Mouse (Mus musculus) monocyte, adult 5-6 weeks (primary cell): Measurements from ENCODE around the gene Mrpl9. TPM values are rescaled to one million over a fixed set of nuclear protein-coding genes. Genes with fewer than 3 reads are reported as not detected.

ENCODE experiments used
- ATAC-seq: fragments of 153-309, 156-312 bp; replicated peaks from 2 replicates; pipeline ENCODE4 v1.8.0; 2017; ENCODE audit warnings: mild to moderate bottlenecking; ENCODE audit not compliant: low TSS enrichment, insufficient number of reproducible peaks, severe bottlenecking, poor library complexity, low FRiP score
- total RNA-seq: library from RNA; stranded (forward); fragments of 200-1000, 200-491, 200-594 nt; gene quantifications from 3 replicates; pipeline ENCODE4 v1.2.3, GENCODE M21; 2017

Gene Mrpl9
- total RNA-seq, 1 experiment from 2014 or later, result 54.6 TPM

- ATAC-seq, result no peak
Measured at GRCm38 (mm10) chr3:94459834-94460233, 16.7 kb downstream of the Mrpl9 start.

GRCm38 (mm10) chr3:94463926-94464578, 20.9 kb downstream of the Mrpl9 start:
- ATAC-seq, result no peak

GRCm38 (mm10) chr3:94465632-94466430, 22.7 kb downstream of the Mrpl9 start:
- ATAC-seq, result no peak

GRCm38 (mm10) chr3:94468931-94469330, 25.8 kb downstream of the Mrpl9 start:
- ATAC-seq, result no peak

GRCm38 (mm10) chr3:94472447-94473114, 29.5 kb downstream of the Mrpl9 start:
- no peak for ATAC-seq

GRCm38 (mm10) chr3:94473115-94473505, 30.0 kb downstream of the Mrpl9 start:
- ATAC-seq, result no peak

- no peak for ATAC-seq
Measured at GRCm38 (mm10) chr3:94473567-94474232, 30.6 kb downstream of the Mrpl9 start.

GRCm38 (mm10) chr3:94476301-94477035, 33.4 kb downstream of the Mrpl9 start:
- no peak for ATAC-seq

GRCm38 (mm10) chr3:94477444-94477843, 34.3 kb downstream of the Mrpl9 start:
- ATAC-seq, result no peak

GRCm38 (mm10) chr3:94477981-94478422, 34.9 kb downstream of the Mrpl9 start, which contains the start of gene Celf3:
Gene Celf3 (plus strand): TSS chr3:94478295.
- no peak for ATAC-seq

GRCm38 (mm10) chr3:94478591-94479169, 35.6 kb downstream of the Mrpl9 start:
- no peak for ATAC-seq

- no peak for ATAC-seq
Measured at GRCm38 (mm10) chr3:94479564-94479963, 36.4 kb downstream of the Mrpl9 start.

- no peak for ATAC-seq
Measured at GRCm38 (mm10) chr3:94480291-94480884, 37.3 kb downstream of the Mrpl9 start, which contains the start of gene Riiad1. Gene Riiad1 (minus strand): TSS chr3:94480341.

- no peak for ATAC-seq
Measured at GRCm38 (mm10) chr3:94481429-94481828, 38.3 kb downstream of the Mrpl9 start.

- peak; percentile 88 for ATAC-seq
Measured at GRCm38 (mm10) chr3:94482764-94483385, 39.8 kb downstream of the Mrpl9 start.

- ATAC-seq, result no peak
Measured at GRCm38 (mm10) chr3:94483790-94484439, 40.8 kb downstream of the Mrpl9 start.

GRCm38 (mm10) chr3:94485922-94486321, 42.8 kb downstream of the Mrpl9 start:
- ATAC-seq, result no peak
